Mouse (Mus musculus) WW6 (cell line): ENCODE measurements around the gene Lexm.

ENCODE experiments used
- DNase-seq: peaks from one replicate; pipeline ENCODE4 v3.0.0-alpha.2; 2013; ENCODE audit warnings: low read depth, low spot score

Lexm gene

DNA sequence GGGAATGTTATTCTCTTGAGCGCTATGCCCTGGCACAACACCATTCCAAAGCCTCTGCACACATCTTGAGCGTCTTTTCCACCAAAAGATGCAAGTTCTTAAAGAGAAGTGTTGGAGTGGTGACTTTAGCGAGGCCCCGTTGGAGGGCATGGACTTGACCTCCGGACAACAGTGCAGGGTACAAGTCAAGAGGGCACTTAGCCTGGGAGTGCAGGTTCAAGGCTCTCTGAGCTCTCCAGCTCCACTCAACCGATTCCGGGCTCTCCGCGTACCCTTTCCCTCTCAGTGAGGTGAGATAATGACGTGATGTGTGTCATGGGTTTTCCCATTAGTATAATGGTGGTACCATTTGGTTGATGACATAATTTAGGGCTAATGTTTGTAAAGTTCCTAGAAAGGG lies 7.2 kb upstream of the Lexm start:
- DNase-seq: no peak

DNA sequence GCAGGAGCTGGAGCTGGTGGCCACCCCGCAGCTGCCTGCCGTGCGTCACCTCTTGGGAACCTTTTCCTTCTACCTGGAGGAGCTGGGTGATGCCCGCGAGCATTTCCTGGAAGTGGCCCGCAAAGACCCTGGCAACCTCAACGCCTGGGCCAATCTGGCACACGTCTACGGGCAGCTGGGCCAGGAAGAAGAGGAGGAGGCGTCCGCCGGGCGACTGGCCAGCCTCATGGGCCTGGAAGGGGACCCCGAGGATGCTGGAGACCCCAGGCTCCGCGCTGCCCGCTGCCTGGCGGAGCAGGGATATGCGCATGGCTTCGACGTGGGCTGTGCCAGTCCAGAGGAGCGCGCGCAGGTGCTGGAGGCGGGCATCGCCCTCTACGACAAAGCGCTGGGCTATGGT lies 5.7 kb upstream of the Lexm start:
- no peak for DNase-seq

- no peak for DNase-seq
Observed at GRCm38 (mm10) chr4:106622030-106622493, 5.0 kb upstream of the Lexm start, which contains the start of gene Ttc22. Ttc22 (plus strand) TSS chr4:106622432.

GRCm38 (mm10) chr4:106621428-106621827 lies 4.4 kb upstream of the Lexm start:
- no peak for DNase-seq

GRCm38 (mm10) chr4:106618898-106619297 lies 1.9 kb upstream of the Lexm start:
- DNase-seq: no peak

DNA sequence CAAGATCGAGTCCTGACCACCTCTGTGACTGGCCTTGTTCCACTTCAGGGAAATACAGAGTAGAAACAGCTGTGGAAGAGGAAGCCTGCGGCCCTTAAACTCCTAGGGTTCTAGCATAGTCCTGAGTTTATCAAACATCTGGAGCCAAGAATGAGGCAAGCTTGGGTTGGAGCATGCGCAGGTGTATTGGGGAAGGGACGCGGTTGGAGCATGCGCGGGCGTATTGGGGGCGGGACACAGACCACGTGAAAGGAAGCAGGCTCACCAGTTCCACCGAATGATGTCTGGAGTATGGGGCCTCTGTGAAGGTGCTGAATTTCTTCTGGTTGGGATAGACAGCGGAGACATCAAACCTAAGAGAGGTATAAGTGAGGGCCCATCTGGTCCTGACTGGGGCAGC lies 1.4 kb downstream of the Lexm start:
- no peak for DNase-seq

DNA sequence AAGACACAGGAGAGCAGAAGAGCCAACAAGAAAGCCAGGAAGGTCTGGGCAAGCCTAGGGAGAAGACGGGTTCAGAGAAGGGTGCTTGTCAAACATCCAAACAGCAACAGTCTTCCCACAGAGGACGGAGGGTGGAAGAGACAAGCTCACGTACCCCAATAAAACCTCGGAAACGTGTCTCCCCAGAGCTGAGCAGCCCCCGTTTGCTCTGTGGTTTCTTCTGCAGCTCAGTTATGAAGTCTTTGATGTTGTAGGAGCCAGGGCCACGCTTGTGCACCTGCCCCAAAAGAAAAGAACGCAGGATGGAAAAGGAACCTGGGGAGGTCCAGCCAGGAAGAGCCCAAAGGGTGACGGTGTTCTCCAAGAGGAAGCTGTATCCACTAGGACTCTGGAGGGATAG lies 2.2 kb downstream of the Lexm start:
- DNase-seq: no peak

- no peak for DNase-seq
Observed at GRCm38 (mm10) chr4:106614180-106614797, 2.8 kb downstream of the Lexm start.

DNA sequence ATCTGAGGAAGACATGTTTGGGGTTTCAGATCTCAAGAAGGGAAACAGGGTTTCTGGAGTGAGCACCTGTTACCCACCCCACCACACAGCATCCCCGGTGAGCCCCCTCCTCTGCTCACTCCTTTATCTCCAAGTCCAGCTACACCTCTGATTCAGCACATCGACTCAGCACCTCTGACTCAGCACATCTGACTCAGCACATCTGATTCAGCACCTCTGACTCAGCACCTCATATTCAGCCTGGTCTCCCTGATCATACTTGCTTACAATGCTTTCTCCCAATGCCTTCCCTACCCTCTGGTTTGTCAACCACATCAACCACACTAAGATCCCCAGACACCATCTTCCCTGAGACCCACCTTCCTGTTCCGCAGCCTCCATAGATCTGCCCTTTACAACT lies 3.5 kb downstream of the Lexm start:
- no peak for DNase-seq

DNA sequence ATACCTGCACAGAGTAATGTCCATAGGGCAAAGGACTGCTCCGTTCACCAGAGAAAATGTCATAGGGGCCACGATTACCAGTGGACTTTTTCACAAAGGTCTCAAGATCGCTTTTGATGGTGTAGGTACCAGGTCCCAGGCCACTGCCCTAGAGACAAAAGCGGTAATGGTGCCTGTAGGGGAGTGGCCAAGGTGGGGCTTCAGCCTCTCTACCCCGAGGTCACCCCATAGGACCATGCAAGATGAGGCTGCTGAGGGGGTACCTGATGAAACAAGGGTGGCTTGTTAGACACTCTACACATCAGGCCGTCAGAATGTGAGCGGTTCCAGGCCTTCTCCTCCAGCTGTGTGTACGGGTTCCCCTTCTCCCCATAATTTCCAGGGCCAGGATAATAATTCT lies 3.9 kb downstream of the Lexm start:
- no peak for DNase-seq

GRCm38 (mm10) chr4:106607905-106608304 lies 9.1 kb downstream of the Lexm start:
- DNase-seq: no peak

DNA sequence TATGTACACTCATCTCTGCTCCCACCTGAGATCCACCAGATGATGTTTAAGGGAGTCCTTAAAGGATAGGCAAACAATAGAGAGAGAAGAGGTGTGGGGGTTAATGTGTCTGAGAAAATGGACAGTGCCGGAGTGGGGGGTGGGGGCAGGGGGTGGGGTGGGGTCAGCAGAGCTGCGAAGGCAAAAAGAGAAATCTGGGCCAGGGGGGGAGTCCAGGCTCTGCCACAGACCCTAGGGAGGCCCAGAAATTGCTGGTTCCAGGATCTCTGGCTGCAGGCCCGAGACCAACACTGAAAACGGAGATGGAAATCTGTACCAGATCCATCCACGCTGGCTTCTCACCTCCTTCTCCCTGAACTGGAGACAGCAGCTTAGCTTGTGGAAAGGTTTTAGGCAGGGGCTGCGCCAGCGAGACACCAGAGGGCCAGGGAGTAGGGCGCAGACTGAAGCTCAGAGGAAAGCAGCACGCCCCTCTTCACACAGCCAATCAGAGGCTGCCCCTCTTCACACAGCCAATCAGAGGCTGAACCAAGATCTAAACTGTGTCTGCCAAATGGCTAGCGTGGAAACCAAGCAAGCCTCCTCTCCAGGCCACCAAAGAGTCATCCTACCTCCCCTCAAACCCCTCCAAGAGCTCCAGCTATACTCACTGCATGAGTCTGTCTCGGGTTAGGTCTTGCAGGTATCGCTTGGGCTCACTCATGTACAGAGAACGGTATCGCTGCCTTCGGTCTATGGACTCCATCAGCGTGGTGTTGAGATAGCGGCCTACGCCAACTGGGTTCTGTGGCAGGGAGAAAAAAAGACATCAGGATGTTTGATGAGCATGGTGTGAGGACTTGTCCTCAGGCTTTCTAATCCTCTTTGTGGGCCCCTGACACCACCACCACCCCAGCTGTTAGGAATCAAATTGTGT lies 10.1 kb downstream of the Lexm start:
- peak; percentile 56 for DNase-seq

DNA sequence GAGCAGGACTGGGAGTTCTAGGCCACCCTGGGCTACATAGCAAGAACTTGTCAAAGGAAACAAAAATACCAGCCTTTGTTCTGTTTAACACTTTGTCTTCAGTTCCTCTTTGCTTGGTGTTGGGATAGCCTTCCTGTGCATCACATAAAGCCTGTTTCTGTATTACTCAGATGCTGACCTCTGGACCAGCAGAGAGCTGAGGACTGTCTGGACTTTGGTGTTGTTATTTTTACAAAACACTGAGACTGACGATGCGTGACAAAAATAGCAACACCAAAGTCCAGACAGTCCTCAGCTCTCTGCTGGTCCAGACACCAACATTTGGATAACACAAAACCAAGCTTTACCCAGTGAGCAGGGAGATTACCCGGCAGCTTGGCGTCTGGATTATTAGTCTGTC lies 16.3 kb downstream of the Lexm start:
- DNase-seq: no peak

- no peak for DNase-seq
Observed at GRCm38 (mm10) chr4:106599415-106599814, 17.6 kb downstream of the Lexm start.

- DNase-seq: no peak
Observed at GRCm38 (mm10) chr4:106597741-106598140, 19.3 kb downstream of the Lexm start.

GRCm38 (mm10) chr4:106597055-106597454 lies 20.0 kb downstream of the Lexm start:
- DNase-seq: no peak

DNA sequence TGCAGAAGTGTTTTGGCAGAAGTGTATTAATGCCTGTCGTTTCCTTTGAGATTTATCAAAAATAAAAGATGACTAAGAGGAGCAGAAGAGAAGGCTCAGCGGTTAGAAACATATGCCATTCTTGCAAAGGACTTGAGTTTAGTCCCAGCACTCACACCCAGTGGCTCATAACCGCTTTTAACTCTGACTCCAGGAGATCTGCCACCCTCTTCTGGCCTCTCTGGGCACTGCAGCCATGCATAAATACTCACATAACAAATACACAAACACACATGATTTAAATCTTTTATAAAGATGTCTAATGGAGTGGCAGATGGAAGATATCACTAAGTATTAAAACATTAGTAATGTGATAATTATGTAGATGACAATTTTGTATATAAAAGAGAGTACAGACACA lies 20.8 kb downstream of the Lexm start:
- DNase-seq: no peak

DNA sequence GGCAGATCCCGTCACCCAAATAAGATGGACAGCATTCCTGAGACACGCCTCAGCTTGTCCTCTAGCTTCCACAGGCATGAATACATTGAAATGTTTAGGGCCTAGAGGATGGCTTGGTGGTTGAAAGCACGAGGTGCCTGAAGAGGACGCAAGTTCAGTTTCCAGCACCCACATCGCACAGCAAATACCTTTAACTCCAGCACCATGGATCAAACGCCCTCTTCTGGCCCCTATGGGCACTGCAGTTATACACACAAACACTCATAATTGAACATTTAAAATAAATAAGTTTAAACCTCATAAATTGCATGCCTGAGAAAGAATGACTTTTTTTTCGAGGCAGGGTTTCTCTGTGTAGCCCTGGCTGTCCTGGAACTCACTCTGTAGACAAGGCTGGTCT lies 23.4 kb downstream of the Lexm start:
- no peak for DNase-seq

DNA sequence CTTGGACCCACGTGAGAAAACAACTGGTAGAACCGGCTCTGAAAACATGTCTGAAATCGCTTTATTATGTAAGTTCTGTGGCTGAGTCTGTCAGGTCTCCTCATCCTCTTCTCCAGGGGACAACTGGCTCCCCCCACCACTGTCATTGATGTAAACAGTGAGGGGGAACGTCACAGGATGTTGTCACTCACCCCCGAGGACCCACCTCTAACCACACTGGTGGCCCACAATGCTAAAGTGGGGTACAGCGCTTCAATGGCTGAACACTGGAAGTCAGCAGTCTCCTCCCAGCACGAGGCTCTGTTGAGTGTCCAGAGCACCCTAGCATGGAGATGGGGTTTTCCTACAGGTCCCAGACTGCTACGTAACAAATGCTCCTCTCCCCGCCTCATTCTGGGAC lies 26.2 kb downstream of the Lexm start:
- no peak for DNase-seq

- no peak for DNase-seq
Observed at GRCm38 (mm10) chr4:106590142-106590541, 26.9 kb downstream of the Lexm start.

GRCm38 (mm10) chr4:106587075-106587474 lies 30.0 kb downstream of the Lexm start:
- DNase-seq: no peak

GRCm38 (mm10) chr4:106584665-106585064 lies 32.4 kb downstream of the Lexm start:
- no peak for DNase-seq
